Mouse (Mus musculus) MEL (cell line): ENCODE measurements at regions not wholly inside any gene's neighbourhood (a gene's known extent, or its start where the extent isn't known, plus 50 kb on each side); places are given as distances from the start of the nearest gene placed in this dataset.

ENCODE experiments used
- BHLHE40 ChIP-seq: IDR thresholded peaks from 2 replicates; pipeline ENCODE4 v1.6.1; 2012; ENCODE audit warnings: low read depth, mild to moderate bottlenecking, inconsistent platforms, low read length, improper control_type of control experiment, borderline replicate concordance
- CHD2 ChIP-seq: IDR thresholded peaks from 2 replicates; pipeline ENCODE4 v1.6.1; 2011; ENCODE audit warnings: low read length, improper control_type of control experiment
- CTCF ChIP-seq, 3 experiments: IDR thresholded peaks in 2 of 3; conservative IDR thresholded peaks in 1 of 3; 2 replicates each; pipeline ENCODE4 v1.5.1; 2011 to 2012; ENCODE audit warnings: low read length in 3 of 3, low read depth in 2 of 3, mild to moderate bottlenecking in 2 of 3, improper control_type of control experiment in 1 of 3, inconsistent platforms in 1 of 3, mixed read lengths in 1 of 3, moderate library complexity in 1 of 3; ENCODE audit not compliant: control insufficient read depth in 1 of 3, insufficient read depth in 1 of 3, poor library complexity in 1 of 3, severe bottlenecking in 1 of 3
- E2F4 ChIP-seq: IDR thresholded peaks from 2 replicates; pipeline ENCODE4 v1.6.1; 2011; ENCODE audit warnings: low read depth, low read length, improper control_type of control experiment, borderline replicate concordance
- ELF1 ChIP-seq: IDR thresholded peaks from 2 replicates; pipeline ENCODE4 v1.6.1; 2014; ENCODE audit warnings: low read depth, mild to moderate bottlenecking, inconsistent platforms, low read length, improper control_type of control experiment, moderate library complexity
- EP300 ChIP-seq, 2 experiments: IDR thresholded peaks; 2 replicates each; pipeline ENCODE4 v1.6.1; 2011; ENCODE audit warnings: improper control_type of control experiment in 2 of 2, low read length in 2 of 2, low read depth in 1 of 2, mild to moderate bottlenecking in 1 of 2
- TAL1 ChIP-seq: IDR thresholded peaks from 2 replicates; pipeline ENCODE4 v1.6.1; 2012; ENCODE audit warnings: mild to moderate bottlenecking, inconsistent platforms, low read length, moderate library complexity, mixed read lengths
- USF1 ChIP-seq: IDR thresholded peaks from 2 replicates; pipeline ENCODE4 v1.6.1; 2014; ENCODE audit warnings: low read depth, mild to moderate bottlenecking, inconsistent platforms, low read length, improper control_type of control experiment, moderate library complexity
- ZKSCAN1 ChIP-seq: IDR thresholded peaks from 2 replicates; pipeline ENCODE4 v1.6.1; 2012; ENCODE audit warnings: low read depth, mild to moderate bottlenecking, inconsistent platforms, low read length, improper control_type of control experiment, moderate library complexity

GRCm38 (mm10) chr16:30733478-30733877, 134.0 kb downstream of the Fam43a start:
- TF ChIP-seq CHD2 = no peak
- no peak for TF ChIP-seq ZKSCAN1
- TF ChIP-seq EP300 (IDR thresholded peaks at IDR 0.05; ENCODE audit: low read depth in 1 of 2, low read length in 2 of 2) = no peak
- TF ChIP-seq ELF1 = no peak
- TF ChIP-seq E2F4 = no peak
- TF ChIP-seq TAL1 = no peak
- no peak for TF ChIP-seq CTCF (IDR thresholded peaks at IDR 0.05 in 2 of 3, conservative IDR thresholded peaks at IDR 0.05 in 1 of 3; ENCODE audit: control insufficient read depth in 1 of 3, insufficient read depth in 1 of 3, low read depth in 2 of 3, low read length in 3 of 3, poor library complexity in 1 of 3, severe bottlenecking in 1 of 3)
- no peak for TF ChIP-seq USF1
- TF ChIP-seq BHLHE40 = no peak
